Mouse (Mus musculus): ENCODE results near the gene Wwox. TPM values are rescaled to one million over a fixed set of nuclear protein-coding genes. Genes with fewer than 3 reads are reported as not detected.

Wwox gene
- total and polyA plus RNA-seq, 3 experiments = 7.6 to 61.8 (median 12.2) TPM

- H3K9ac ChIP-seq (ENCODE audit: control insufficient read depth, low read depth, low read length, poor library complexity, severe bottlenecking) = no peak overlapping the region
- DNase-seq (ENCODE audit: low read depth, low spot score) = no peak
- TF ChIP-seq POLR2A (IDR thresholded peaks at IDR 0.05; ENCODE audit: control insufficient read depth in 1 of 2, insufficient read depth in 1 of 2, low read depth in 1 of 2, low read length in 2 of 2, poor library complexity in 1 of 2) (no peak), MAFK (IDR thresholded peaks at IDR 0.05; ENCODE audit: borderline replicate concordance, low read depth, low read length) (no peak), MXI1 (IDR thresholded peaks at IDR 0.05; ENCODE audit: low read depth, low read length) (no peak), USF2 (IDR thresholded peaks at IDR 0.05; ENCODE audit: borderline replicate concordance in 1 of 2, insufficient read depth in 1 of 2, low read depth in 1 of 2, low read length in 2 of 2) (no peak), SIN3A (IDR thresholded peaks at IDR 0.05; ENCODE audit: low read length) (no peak), E2F4 (IDR thresholded peaks at IDR 0.05; ENCODE audit: borderline replicate concordance, low read depth, low read length) (no peak)
- H3K4me1 ChIP-seq (ENCODE audit: control insufficient read depth in 1 of 2, insufficient read depth in 2 of 2, low read length in 2 of 2) = no peaks in the 10 kb centered on the region
- no peaks in the 10 kb centered on the region for H3K79me2 ChIP-seq (ENCODE audit: control insufficient read depth, insufficient read depth, low read length, poor library complexity)
- no peak overlapping the region for H3K4me3 ChIP-seq (ENCODE audit: control insufficient read depth in 1 of 2, insufficient read depth in 1 of 2, low read depth in 2 of 2, low read length in 2 of 2)
- H3K36me3 ChIP-seq (ENCODE audit: control insufficient read depth in 1 of 2, insufficient read depth in 2 of 2, low read length in 2 of 2) = no peaks in the 10 kb centered on the region
- H3K27me3 ChIP-seq (ENCODE audit: control insufficient read depth in 1 of 2, insufficient read depth in 2 of 2, low read length in 2 of 2) = no peaks in the 10 kb centered on the region
- no peaks in the 10 kb centered on the region for H3K9me3 ChIP-seq (replicated peaks; ENCODE audit: insufficient read depth, low read length)
- H3K27ac ChIP-seq (ENCODE audit: control insufficient read depth, low read depth, low read length) = no peak overlapping the region
Observed at GRCm38 (mm10) chr8:114888388-114888787, 448.9 kb downstream of the Wwox start.

DNA sequence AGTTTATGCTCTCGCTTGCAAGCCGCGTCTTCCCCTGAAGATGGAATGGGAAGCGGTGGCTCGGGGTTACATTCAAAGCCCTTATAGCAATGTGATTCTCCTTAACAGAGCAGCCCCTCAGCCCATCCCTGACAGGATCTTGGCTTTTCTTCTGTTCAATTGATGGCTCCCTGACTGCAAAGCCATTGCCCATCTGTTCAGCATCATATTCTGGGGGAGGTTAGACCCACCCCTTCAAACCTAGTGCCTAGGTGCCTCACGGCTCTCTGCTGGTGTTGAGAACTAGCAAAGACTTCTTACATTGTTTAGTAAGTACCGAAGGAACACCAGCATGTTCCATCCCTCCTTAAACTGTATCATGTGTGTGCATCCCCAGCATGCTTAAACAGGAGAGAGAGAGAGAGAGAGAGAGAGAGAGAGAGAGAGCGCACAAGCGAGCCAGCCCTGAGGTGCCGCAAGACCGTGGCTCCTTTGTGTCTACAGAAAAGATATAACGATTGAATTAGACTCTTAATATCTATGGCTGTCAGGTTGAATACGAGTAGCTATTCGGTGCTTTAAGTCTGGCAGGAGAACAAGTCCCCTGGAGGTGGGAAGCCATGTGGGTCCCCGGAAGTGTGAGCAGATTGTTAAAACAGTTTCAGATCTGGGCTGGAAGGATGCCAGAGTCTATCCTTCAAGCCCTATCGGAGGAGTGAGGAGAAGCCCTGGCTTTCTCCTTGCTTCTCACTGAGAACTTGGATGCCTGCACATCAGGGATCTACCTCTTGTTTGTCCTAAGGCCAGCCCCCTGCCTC, 450.3 kb downstream of the Wwox start:
- no peak for TF ChIP-seq CHD1 (IDR thresholded peaks at IDR 0.05; ENCODE audit: low read depth, low read length)
- TF ChIP-seq MAX (IDR thresholded peaks at IDR 0.05; ENCODE audit: low read length) = no peak
- DNase-seq (ENCODE audit: low read depth, low spot score) = no peak
- H3K79me2 ChIP-seq (ENCODE audit: control insufficient read depth, insufficient read depth, low read length, poor library complexity) = no peaks in the 10 kb centered on the region
- no peaks in the 10 kb centered on the region for H3K9me3 ChIP-seq (replicated peaks; ENCODE audit: insufficient read depth, low read length)
- H3K4me1 ChIP-seq (ENCODE audit: control insufficient read depth in 1 of 2, insufficient read depth in 2 of 2, low read length in 2 of 2) = no peaks in the 10 kb centered on the region
- no peak overlapping the region for H3K9ac ChIP-seq (ENCODE audit: control insufficient read depth, low read depth, low read length, poor library complexity, severe bottlenecking)
- H3K27ac ChIP-seq (ENCODE audit: control insufficient read depth, low read depth, low read length) = no peak overlapping the region
- no peaks in the 10 kb centered on the region for H3K36me3 ChIP-seq (ENCODE audit: control insufficient read depth in 1 of 2, insufficient read depth in 2 of 2, low read length in 2 of 2)
- no peak overlapping the region for H3K4me3 ChIP-seq (ENCODE audit: control insufficient read depth in 1 of 2, insufficient read depth in 1 of 2, low read depth in 2 of 2, low read length in 2 of 2)
- H3K27me3 ChIP-seq (ENCODE audit: control insufficient read depth in 1 of 2, insufficient read depth in 2 of 2, low read length in 2 of 2) = no peaks in the 10 kb centered on the region

DNA sequence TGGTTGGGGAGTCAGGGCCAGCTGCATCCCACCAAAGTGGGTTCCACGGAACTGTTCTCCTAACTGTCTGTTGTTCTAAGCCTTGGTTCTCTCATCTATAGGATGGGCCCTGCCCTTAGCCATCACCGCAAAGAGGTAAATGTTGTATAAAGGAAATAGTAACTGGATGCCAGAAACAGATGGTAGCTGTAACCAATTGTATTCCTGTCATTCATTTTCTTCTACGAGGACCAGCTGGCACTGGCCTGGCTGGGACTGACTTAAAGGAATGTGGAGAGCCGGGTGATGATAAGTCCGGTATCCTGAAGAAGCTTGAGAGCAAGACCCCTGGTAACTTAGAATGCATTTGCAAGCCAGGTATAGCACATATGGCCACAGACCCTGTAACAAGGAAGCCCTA, 451.0 kb downstream of the Wwox start:
- H3K36me3 ChIP-seq (ENCODE audit: control insufficient read depth in 1 of 2, insufficient read depth in 2 of 2, low read length in 2 of 2) = no peaks in the 10 kb centered on the region
- H3K9me3 ChIP-seq (replicated peaks; ENCODE audit: insufficient read depth, low read length) = no peaks in the 10 kb centered on the region
- no peaks in the 10 kb centered on the region for H3K27me3 ChIP-seq (ENCODE audit: control insufficient read depth in 1 of 2, insufficient read depth in 2 of 2, low read length in 2 of 2)
- no peaks in the 10 kb centered on the region for H3K79me2 ChIP-seq (ENCODE audit: control insufficient read depth, insufficient read depth, low read length, poor library complexity)
- H3K27ac ChIP-seq (ENCODE audit: control insufficient read depth, low read depth, low read length) = no peak overlapping the region
- no peak overlapping the region for H3K9ac ChIP-seq (ENCODE audit: control insufficient read depth, low read depth, low read length, poor library complexity, severe bottlenecking)
- H3K4me1 ChIP-seq (ENCODE audit: control insufficient read depth in 1 of 2, insufficient read depth in 2 of 2, low read length in 2 of 2) = no peaks in the 10 kb centered on the region
- no peak overlapping the region for H3K4me3 ChIP-seq (ENCODE audit: control insufficient read depth in 1 of 2, insufficient read depth in 1 of 2, low read depth in 2 of 2, low read length in 2 of 2)
- DNase-seq (ENCODE audit: low read depth, low spot score) = no peak
- no peak for TF ChIP-seq KAT2A (conservative IDR thresholded peaks at IDR 0.05; ENCODE audit: low read depth, low read length)
- no peak for TF ChIP-seq SIN3A (IDR thresholded peaks at IDR 0.05; ENCODE audit: low read length)
- TF ChIP-seq ETS1 (IDR thresholded peaks at IDR 0.05; ENCODE audit: low read depth, low read length) = no peak
- TF ChIP-seq NRF1 (IDR thresholded peaks at IDR 0.05; ENCODE audit: insufficient read depth, low read depth, low read length, poor library complexity, severe bottlenecking) = no peak
- TF ChIP-seq CHD2 (IDR thresholded peaks at IDR 0.05; ENCODE audit: low read length) = no peak
- TF ChIP-seq POLR2A (IDR thresholded peaks at IDR 0.05; ENCODE audit: control insufficient read depth in 1 of 2, insufficient read depth in 1 of 2, low read depth in 1 of 2, low read length in 2 of 2, poor library complexity in 1 of 2) = no peak
- no peak for TF ChIP-seq UBTF (IDR thresholded peaks at IDR 0.05; ENCODE audit: borderline replicate concordance, insufficient read depth, low read depth, low read length)
- TF ChIP-seq EP300 (IDR thresholded peaks at IDR 0.05; ENCODE audit: low read depth in 1 of 2, low read length in 2 of 2) = no peak
- no peak for TF ChIP-seq POLR2AphosphoS5 (IDR thresholded peaks at IDR 0.05; ENCODE audit: borderline replicate concordance, low read depth, low read length)
- no peak for TF ChIP-seq ZNF384 (IDR thresholded peaks at IDR 0.05; ENCODE audit: low read depth, low read length)
- TF ChIP-seq ZMIZ1 (IDR thresholded peaks at IDR 0.05; ENCODE audit: low read depth, low read length) = no peak
- no peak for TF ChIP-seq CHD1 (IDR thresholded peaks at IDR 0.05; ENCODE audit: low read depth, low read length)
- TF ChIP-seq MXI1 (IDR thresholded peaks at IDR 0.05; ENCODE audit: low read depth, low read length) = no peak
- TF ChIP-seq GABPA (IDR thresholded peaks at IDR 0.05; ENCODE audit: low read depth, low read length) = no peak
- no peak for TF ChIP-seq USF2 (IDR thresholded peaks at IDR 0.05; ENCODE audit: borderline replicate concordance in 1 of 2, insufficient read depth in 1 of 2, low read depth in 1 of 2, low read length in 2 of 2)
- no peak for TF ChIP-seq E2F4 (IDR thresholded peaks at IDR 0.05; ENCODE audit: borderline replicate concordance, low read depth, low read length)
